Mouse (Mus musculus) left cerebral cortex, postnatal 10 days (tissue): ENCODE measurements around the gene Selplg. TPM values are rescaled to one million over a fixed set of nuclear protein-coding genes. Genes with fewer than 3 reads are reported as not detected.
"Not testable (repeated sequence)": the region's sequence is repeated elsewhere in the genome, so short reads cannot be mapped to it uniquely, and the experiment has no call there.

Experiments used
- DNase-seq, 2 experiments: peaks; one replicate each; pipeline ENCODE4 v3.0.0; 2021 to 2022; ENCODE audit warnings: low spot score in 2 of 2, mixed read lengths in 1 of 2; ENCODE audit errors: extremely low spot score in 1 of 2
- intact Hi-C: fragments of 180-260 bp; cut with DNase I; formaldehyde crosslinking; loops from one replicate; pipeline ENCODE4 v1.15.1; 2025
- total RNA-seq, 2 experiments: library from RNA; stranded (reverse); gene quantifications; 2 replicates each; pipeline ENCODE4 v1.2.3; 2021

The Selplg gene
- total RNA-seq, 2 experiments from 2014 or later = 16.1 to 18.7 TPM

GRCm38 (mm10) chr5:113780763-113781162, 51.7 kb downstream of the Selplg start:
- intact Hi-C loops = no loop called here
- no peak for DNase-seq

GRCm38 (mm10) chr5:113780082-113780752, 52.2 kb downstream of the Selplg start:
- intact Hi-C loops = no loop called here
- DNase-seq = no peak

- no peak for DNase-seq
- intact Hi-C loops = no loop called here
These were observed 52.9 kb downstream of the Selplg start for GRCm38 (mm10) chr5:113779569-113779968.

- DNase-seq, intact Hi-C loops: not testable (repeated sequence)
These were observed 54.7 kb downstream of the Selplg start for GRCm38 (mm10) chr5:113777728-113778127.

DNA sequence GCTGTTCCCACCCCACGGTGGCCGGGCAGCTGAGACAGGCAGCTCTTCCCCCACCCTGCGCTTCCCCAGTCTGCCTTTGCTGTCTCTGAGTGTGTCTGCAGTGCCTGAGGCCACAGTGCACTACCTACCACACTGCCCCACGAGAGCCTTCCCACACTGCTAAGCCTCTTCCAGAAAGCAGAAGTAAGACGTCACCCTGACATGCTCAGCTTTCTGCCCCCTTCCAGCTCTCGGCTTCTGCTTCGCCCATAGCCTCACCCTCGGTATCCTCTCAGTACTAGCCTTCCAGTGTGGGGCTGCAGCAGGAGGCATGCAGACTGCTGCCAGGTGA, 55.6 kb downstream of the Selplg start:
- DNase-seq = no peak
- intact Hi-C loops = no loop called here

DNA sequence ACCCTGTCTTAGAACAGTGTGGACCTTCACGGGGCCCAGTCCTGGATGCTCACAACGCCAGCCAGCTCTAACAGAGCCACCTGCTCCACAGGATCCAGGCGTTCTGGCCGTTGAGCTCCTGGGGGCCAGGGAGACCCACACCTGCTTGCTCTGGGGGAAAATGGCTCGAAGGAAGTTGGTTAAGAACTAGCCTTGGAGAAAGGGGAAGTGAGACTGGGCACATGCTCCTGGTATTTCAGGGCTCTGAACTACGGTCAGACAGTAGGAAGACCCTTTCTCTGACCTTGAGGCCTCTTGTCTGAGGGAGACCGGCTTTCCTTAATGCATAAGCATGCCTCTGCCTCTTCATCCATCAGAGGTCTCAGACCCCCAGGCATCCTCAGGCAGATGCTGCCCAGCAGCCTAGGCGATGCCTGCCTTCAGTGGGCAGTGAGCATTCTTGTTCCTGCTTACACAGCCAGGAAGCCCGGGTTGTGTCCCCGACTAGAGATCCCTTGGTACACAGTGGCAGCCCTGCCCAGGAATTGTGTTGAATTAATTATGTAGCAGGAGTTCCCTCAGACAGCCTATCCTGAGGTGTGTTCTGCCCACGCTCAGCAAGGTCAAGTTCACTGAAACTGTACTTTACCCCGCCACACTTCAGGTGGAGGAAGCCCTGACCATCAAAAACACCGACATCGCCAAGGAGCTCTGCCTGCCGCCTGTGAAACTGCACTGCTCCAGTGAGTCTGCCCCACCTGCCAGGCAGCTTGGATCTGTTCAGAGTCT, 56.1 kb downstream of the Selplg start:
- DNase-seq = no peak
- intact Hi-C loops = no loop called here

DNA sequence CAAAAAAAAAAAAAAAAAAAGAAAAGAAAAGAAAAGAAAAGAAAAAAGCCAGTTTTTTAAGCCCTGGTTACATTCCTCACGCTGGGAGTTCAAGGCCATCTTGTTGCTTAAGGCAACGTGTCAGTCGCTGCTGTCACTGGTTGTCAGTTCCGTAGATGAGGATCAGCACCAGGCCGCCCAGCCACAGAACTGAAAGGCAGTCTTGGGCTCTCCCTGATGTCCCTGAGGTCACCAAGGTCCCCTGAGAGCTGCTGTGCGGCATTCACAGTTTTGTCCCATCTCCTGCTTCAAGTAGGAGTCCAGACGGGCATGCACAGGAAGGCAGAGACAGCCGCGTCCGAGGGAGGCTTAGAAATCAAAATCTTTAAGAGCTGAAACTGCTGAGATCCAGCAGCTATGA, 56.9 kb downstream of the Selplg start:
- DNase-seq = no peak
- intact Hi-C loops = no loop called here

GRCm38 (mm10) chr5:113773664-113774063, 58.8 kb downstream of the Selplg start:
- DNase-seq = peak; percentile 73 to 88
- intact Hi-C loops = loop anchor here (1.0 to 5.0 kb wide), 3 partner anchors 42 to 179 kb away; no protein-coding TSS in a partner anchor

DNA sequence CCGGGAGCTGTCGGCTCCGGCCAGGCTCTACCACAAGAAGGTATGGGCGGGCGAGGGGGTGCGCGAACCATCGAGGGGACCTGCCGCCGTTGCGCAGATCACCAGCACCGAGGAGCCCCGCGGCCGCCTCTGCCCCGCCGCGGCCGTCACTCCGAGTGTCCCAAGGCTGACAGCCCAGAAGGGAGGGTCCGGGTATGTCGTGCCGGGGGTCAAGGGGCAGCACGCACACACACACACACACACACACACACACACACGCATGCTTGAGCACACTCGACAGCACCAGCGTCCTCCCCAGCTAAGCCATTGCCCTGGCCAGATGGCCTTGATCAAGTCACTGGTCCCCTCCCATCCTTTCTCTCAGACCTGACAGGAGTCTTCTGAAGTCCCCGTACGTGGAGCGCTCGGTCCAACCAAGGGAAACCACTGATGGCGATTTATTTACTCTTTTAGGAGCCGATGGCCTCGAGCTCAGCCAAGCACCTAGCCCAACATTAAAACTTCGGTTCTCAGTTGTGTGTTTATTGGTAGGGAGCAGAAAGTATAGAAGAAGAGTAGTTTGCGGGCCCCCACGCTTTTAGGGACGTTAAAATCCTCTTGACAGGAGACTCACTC, 59.4 kb downstream of the Selplg start:
- intact Hi-C loops = loop anchor here (1.0 to 5.0 kb wide), 3 partner anchors 42 to 179 kb away; no protein-coding TSS in a partner anchor
- no peak for DNase-seq

DNA sequence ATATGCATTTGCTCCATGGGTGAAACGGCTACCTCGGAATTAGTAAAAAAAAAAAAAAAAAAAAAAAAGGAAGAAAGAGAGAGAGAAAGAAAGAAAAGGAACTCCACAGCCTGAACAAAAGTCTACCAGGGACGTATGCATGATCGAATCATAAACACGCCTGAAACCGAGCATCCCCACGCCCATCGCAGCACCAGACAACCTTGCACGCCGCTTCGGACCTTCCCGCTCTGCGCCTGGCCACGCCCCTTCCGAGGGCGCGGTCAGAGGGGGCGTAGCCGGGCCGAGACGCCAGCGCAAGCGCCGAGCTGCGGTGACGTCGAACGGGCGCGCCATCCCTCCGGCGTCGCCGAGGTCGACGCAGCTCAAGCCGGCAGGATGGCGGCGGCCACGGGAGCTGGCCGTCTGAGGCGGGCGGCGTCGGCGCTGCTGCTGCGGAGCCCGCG, 60.0 kb downstream of the Selplg start, which contains the start of the genes Sart3 and Iscu:
Gene Sart3, minus strand, starts transcription at position 61 of the 446 bp plus-strand sequence.
Gene Iscu, plus strand, starts transcription at position 299 of the 446 bp plus-strand sequence.
- peak; percentile 90 to 97 for DNase-seq
- intact Hi-C loops = loop anchor here (2.0 to 5.0 kb wide), 2 partner anchors 72 to 180 kb away; no protein-coding TSS in a partner anchor

DNA sequence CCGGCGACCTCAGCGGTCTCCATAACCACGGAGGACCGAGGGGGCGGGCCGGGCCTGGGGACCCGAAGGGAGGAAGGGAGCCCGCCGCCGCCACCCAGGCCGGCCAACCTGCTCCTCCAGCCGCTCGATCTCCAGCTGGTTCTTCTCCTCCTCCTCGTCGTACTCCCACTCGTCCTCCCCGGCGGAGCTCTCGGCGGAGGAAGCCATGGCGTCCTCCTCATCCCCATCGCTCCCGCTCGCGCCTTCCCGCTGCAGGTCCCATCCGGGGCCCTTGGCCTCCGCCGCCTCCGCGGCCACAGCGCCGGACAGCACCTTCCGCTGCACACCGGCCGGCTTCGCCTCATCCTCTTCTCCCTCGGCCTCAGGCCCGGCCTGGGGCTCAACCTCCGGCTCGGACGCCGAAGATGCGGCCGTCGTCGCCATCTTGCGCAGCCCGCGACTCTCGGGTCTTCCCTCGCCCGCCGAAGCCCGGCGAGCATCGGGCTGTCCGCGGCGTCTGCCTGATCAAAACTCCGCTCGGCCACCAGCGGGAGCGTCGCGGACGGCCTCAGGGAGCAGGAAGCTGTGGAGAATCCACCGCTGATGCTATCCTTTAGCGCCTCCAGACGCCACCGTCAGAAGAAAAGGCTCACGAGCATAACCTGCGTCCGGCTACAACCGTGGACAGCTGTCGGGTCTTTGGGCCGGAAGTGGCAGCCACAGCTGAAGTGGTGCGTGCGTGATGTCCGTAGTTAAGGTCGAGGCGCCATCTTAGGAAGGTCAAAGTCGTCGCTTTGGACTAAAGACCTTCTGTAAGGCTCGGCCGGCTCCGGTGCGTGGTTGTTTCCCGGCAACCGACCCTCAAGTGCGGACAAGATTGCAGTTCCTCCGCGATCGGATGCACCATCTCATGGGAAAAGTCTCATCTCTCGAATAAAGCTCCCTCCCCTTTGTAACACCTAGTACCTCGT, 61.0 kb downstream of the Selplg start:
- intact Hi-C loops = loop anchor here (2.0 to 5.0 kb wide), 2 partner anchors 73 to 181 kb away; no protein-coding TSS in a partner anchor
- peak; percentile 88 to 90 for DNase-seq

DNA sequence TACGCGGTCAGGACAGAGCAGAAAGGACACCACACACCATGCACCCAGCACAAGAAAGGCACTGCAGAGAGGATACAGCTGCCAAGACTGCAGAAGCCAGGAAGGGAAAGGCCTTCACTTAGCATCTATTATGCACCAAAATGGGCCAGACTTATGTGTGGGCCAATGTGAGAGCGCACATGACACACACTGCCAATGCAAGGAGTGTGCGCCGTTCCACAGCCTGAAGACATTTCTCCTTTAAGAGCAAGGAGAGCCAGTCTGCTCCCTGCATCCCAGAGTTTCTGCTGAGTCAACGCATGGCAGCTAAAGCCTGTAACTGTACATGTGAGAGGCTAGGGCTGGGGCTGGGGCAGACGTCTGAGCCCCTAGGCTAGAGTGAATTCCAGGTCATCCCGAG, 63.6 kb downstream of the Selplg start:
- DNase-seq = no peak
- intact Hi-C loops = no loop called here

Other genes with a start within 250 kb of the Selplg start
- 1 to 10 TPM; 3.6 to 4.1 TPM for gene Cmklr1, start 182.2 kb downstream of the Selplg start, total RNA-seq
- gene 1700069L16Rik, start 107.9 kb downstream of the Selplg start, total RNA-seq = not detected
- gene Ficd, start 96.8 kb downstream of the Selplg start, total RNA-seq = 1 to 10 TPM; 7.2 to 8.0 TPM
- 10 to 100 TPM; 29.1 to 35.0 TPM for gene Sart3, start 60.1 kb downstream of the Selplg start, total RNA-seq
- gene Iscu, start 59.9 kb downstream of the Selplg start, total RNA-seq = 10 to 100 TPM; 72.7 to 78.3 TPM
- 10 to 100 TPM; 12.0 to 16.0 TPM for gene Tmem119, start 32.1 kb downstream of the Selplg start, total RNA-seq
- gene Coro1c, start 76.1 kb upstream of the Selplg start, total RNA-seq = 100 to 1,000 TPM; 117 to 122 TPM
- 10 to 100 TPM; 20.7 to 31.8 TPM for gene Ssh1, start 161.2 kb upstream of the Selplg start, total RNA-seq
- not detected for gene Dao, start 171.1 kb upstream of the Selplg start, total RNA-seq
- gene Usp30, start 232.8 kb upstream of the Selplg start, total RNA-seq = 10 to 100 TPM; 30.9 to 31.5 TPM